Mouse (Mus musculus) testis, adult 2 months (tissue): ENCODE measurements around the gene Tec.

Experiments
- CTCF ChIP-seq: fragments of 200-500 bp; IDR thresholded peaks from 2 replicates; pipeline ENCODE4 v1.5.1; 2012; ENCODE audit warnings: low read depth, mild to moderate bottlenecking, inconsistent platforms, low read length, moderate library complexity; ENCODE audit not compliant: control insufficient read depth, insufficient read depth, insufficient replicate concordance
- POLR2A ChIP-seq: fragments of 200-500 bp; IDR thresholded peaks from 2 replicates; pipeline ENCODE4 v1.6.1; 2012; ENCODE audit warnings: low read depth, mild to moderate bottlenecking, inconsistent platforms, low read length, moderate library complexity; ENCODE audit not compliant: control insufficient read depth

- no peak for TF ChIP-seq CTCF
- no peak for TF ChIP-seq POLR2A
Measured at GRCm38 (mm10) chr5:72845928-72846630, 22.2 kb downstream of the Tec start.
